ENCODE assay signal across 14 mouse cellular contexts in the genomic region with DNA sequence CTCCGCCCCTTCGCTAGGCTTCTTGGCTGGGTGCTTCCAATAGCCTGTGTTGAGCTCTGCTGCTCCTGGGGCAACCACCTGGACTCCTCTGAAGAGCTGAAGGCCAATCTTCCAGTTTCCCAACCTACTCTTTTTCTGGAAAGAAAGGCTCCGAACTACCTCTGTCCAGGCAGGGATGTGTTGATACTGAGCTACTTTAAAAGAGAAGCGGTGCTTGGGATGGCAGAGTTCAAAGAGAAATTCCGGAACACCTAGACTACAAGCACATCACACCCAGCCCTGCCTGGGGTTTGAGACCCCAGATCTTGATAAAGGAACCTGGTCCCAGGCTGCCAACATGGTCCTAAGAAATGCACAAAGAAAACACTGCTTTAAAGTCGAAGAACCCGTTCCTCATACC.
DNase-seq lines count a peak whose midpoint lies in the region; ATAC-seq and TF ChIP-seq lines count a peak whose summit lies in the region.
"Had no signal": no experiment of that assay in that cellular context is flagged by ENCODE, and none has a peak within 500 bp of the region (broad histone marks: within the 10 kb centered on the region; RNA-seq: fewer than 3 reads in every experiment).

No protein-coding gene starts in this region.

- peaks cover 71% of the 10 kb centered on the region for H3K4me1 ChIP-seq in forebrain, embryonic 10.5 days
- H3K4me1 ChIP-seq in forebrain, embryonic 15.5 days, result peaks cover 43% of the 10 kb centered on the region
- peaks cover 64% of the 10 kb centered on the region for H3K4me1 ChIP-seq in midbrain, embryonic 10.5 days
- H3K4me1 ChIP-seq in midbrain, embryonic 16.5 days (ENCODE audit: control insufficient read depth, insufficient read depth, low read length), result peaks cover 14% of the 10 kb centered on the region
- peaks cover 24% of the 10 kb centered on the region for H3K4me1 ChIP-seq in limb, embryonic 12.5 days (replicated peaks)
- H3K4me1 ChIP-seq in stomach, postnatal 0 days (replicated peaks; ENCODE audit: control insufficient read depth, insufficient read depth), result no peaks in the 10 kb centered on the region

- no peak for TF ChIP-seq CTCF in stomach, postnatal 0 days (IDR thresholded peaks at IDR 0.05; ENCODE audit: low read depth)

- H3K27me3 ChIP-seq in forebrain, embryonic 10.5 days (ENCODE audit: poor library complexity, severe bottlenecking), result peaks cover 93% of the 10 kb centered on the region
- H3K27me3 ChIP-seq in forebrain, embryonic 15.5 days, result peaks cover 58% of the 10 kb centered on the region
- peaks cover 96% of the 10 kb centered on the region for H3K27me3 ChIP-seq in midbrain, embryonic 10.5 days (ENCODE audit: low read depth, poor library complexity, severe bottlenecking)
- peaks cover 41% of the 10 kb centered on the region for H3K27me3 ChIP-seq in midbrain, embryonic 16.5 days (ENCODE audit: control insufficient read depth, insufficient read depth, low read depth, low read length)
- H3K27me3 ChIP-seq in limb, embryonic 12.5 days, result peaks cover 75% of the 10 kb centered on the region
- no peaks in the 10 kb centered on the region for H3K27me3 ChIP-seq in stomach, postnatal 0 days (ENCODE audit: control insufficient read depth, insufficient read depth, low read length)

- H3K9ac ChIP-seq in forebrain, embryonic 15.5 days (replicated peaks), result no peak overlapping the region
- H3K9ac ChIP-seq in midbrain, embryonic 16.5 days (ENCODE audit: low read depth, low read length), result no peak overlapping the region
- H3K9ac ChIP-seq in limb, embryonic 12.5 days (replicated peaks), result no peak overlapping the region
- 0 out of 2 replicates have a peak overlapping the region, but pooled peaks have one; percentile 9 for H3K9ac ChIP-seq in stomach, postnatal 0 days (ENCODE audit: low read length)
- H3K9ac ChIP-seq: hindbrain, embryonic 15.5 days had no signal

- H3K9me3 ChIP-seq in forebrain, embryonic 10.5 days, result no peaks in the 10 kb centered on the region
- no peaks in the 10 kb centered on the region for H3K9me3 ChIP-seq in forebrain, embryonic 15.5 days
- no peaks in the 10 kb centered on the region for H3K9me3 ChIP-seq in midbrain, embryonic 10.5 days (replicated peaks)
- no peaks in the 10 kb centered on the region for H3K9me3 ChIP-seq in midbrain, embryonic 16.5 days (replicated peaks; ENCODE audit: control insufficient read depth, low read length, poor library complexity, severe bottlenecking)
- no peaks in the 10 kb centered on the region for H3K9me3 ChIP-seq in limb, embryonic 12.5 days
- H3K9me3 ChIP-seq in stomach, postnatal 0 days (ENCODE audit: control insufficient read depth, low read length), result no peaks in the 10 kb centered on the region
- H3K9me3 ChIP-seq: hindbrain, embryonic 15.5 days had no signal

- no peaks in the 10 kb centered on the region for H3K36me3 ChIP-seq in forebrain, embryonic 10.5 days (replicated peaks)
- H3K36me3 ChIP-seq in forebrain, embryonic 15.5 days, result no peaks in the 10 kb centered on the region
- no peaks in the 10 kb centered on the region for H3K36me3 ChIP-seq in midbrain, embryonic 10.5 days
- no peaks in the 10 kb centered on the region for H3K36me3 ChIP-seq in midbrain, embryonic 16.5 days (ENCODE audit: control insufficient read depth, insufficient read depth, low read length)
- no peaks in the 10 kb centered on the region for H3K36me3 ChIP-seq in limb, embryonic 12.5 days
- no peaks in the 10 kb centered on the region for H3K36me3 ChIP-seq in stomach, postnatal 0 days (ENCODE audit: control insufficient read depth, insufficient read depth, low read length)
- H3K36me3 ChIP-seq: hindbrain, embryonic 15.5 days had no signal

- H3K4me2 ChIP-seq in forebrain, embryonic 15.5 days (replicated peaks), result no peak overlapping the region; the same call in 1 of the 2 replicates
- no peak overlapping the region for H3K4me2 ChIP-seq in midbrain, embryonic 16.5 days (ENCODE audit: low read length)
- no peak overlapping the region for H3K4me2 ChIP-seq in limb, embryonic 12.5 days
- peak overlapping the region; percentile 41 for H3K4me2 ChIP-seq in stomach, postnatal 0 days (replicated peaks; ENCODE audit: low read depth)
- H3K4me2 ChIP-seq: hindbrain, embryonic 15.5 days had no signal

- H3K4me3 ChIP-seq in forebrain, embryonic 10.5 days, result no peak overlapping the region
- H3K4me3 ChIP-seq in forebrain, embryonic 15.5 days, result no peak overlapping the region
- no peak overlapping the region for H3K4me3 ChIP-seq in midbrain, embryonic 10.5 days
- H3K4me3 ChIP-seq in midbrain, embryonic 16.5 days (ENCODE audit: low read depth, low read length), result no peak overlapping the region
- H3K4me3 ChIP-seq in limb, embryonic 12.5 days (replicated peaks), result no peak overlapping the region
- no peak overlapping the region for H3K4me3 ChIP-seq in stomach, postnatal 0 days (ENCODE audit: low read depth, low read length)
- H3K4me3 ChIP-seq: hindbrain, embryonic 15.5 days had no signal

- TF ChIP-seq EP300 in stomach, postnatal 0 days (optimal IDR thresholded peaks at IDR 0.05), result no peak

- no peak for ATAC-seq in forebrain, embryonic 15.5 days (replicated peaks)
- ATAC-seq in midbrain, embryonic 16.5 days, result no peak
- ATAC-seq in limb, embryonic 12.5 days (ENCODE audit: insufficient number of reproducible peaks, insufficient read depth, low FRiP score, low TSS enrichment, low read depth), result no peak
- ATAC-seq in stomach, postnatal 0 days (ENCODE audit: low FRiP score, low TSS enrichment), result no peak

- WGBS in forebrain, embryonic 10.5 days, result 5% methylated on average over 7 of the region's 7 CpGs
- 31% methylated on average over 7 of the region's 7 CpGs for WGBS in forebrain, embryonic 15.5 days
- WGBS in midbrain, embryonic 10.5 days, result 4% methylated on average over 7 of the region's 7 CpGs
- WGBS in midbrain, embryonic 16.5 days, result 11% methylated on average over 7 of the region's 7 CpGs
- WGBS in limb, embryonic 12.5 days, result 16% methylated on average over 7 of the region's 7 CpGs
- WGBS in stomach, postnatal 0 days, result 50% methylated on average over 7 of the region's 7 CpGs

- peak; percentile 27 for DNase-seq in forebrain, embryonic 10.5 days (ENCODE audit: extremely low spot score, low spot score)
- DNase-seq in midbrain, embryonic 10.5 days (ENCODE audit: low spot score), result peak; percentile 32
- DNase-seq in stomach, postnatal 0 days (ENCODE audit: low spot score), result peak; percentile 35
- no peak for DNase-seq in kidney, adult 11 months
- no peak for DNase-seq in frontal cortex, adult 2 months (ENCODE audit: extremely low spot score in 1 of 2, low spot score in 1 of 2)
- DNase-seq: cerebellum, adult 2 months; gastrocnemius, postnatal 10 days; kidney, adult 9 months; lung, postnatal 10 days; thymus, adult 2 months had no signal

- no peak overlapping the region for H3K27ac ChIP-seq in forebrain, embryonic 10.5 days
- no peak overlapping the region for H3K27ac ChIP-seq in forebrain, embryonic 15.5 days (replicated peaks)
- no peak overlapping the region for H3K27ac ChIP-seq in midbrain, embryonic 10.5 days (replicated peaks)
- H3K27ac ChIP-seq in midbrain, embryonic 16.5 days (ENCODE audit: low read length), result no peak overlapping the region
- H3K27ac ChIP-seq in limb, embryonic 12.5 days, result 0 out of 2 replicates have a peak overlapping the region, but pooled peaks have one; percentile 7
- H3K27ac ChIP-seq in stomach, postnatal 0 days (replicated peaks), result peak overlapping the region; percentile 61
- H3K27ac ChIP-seq: hindbrain, embryonic 15.5 days had no signal

Comparison
In these comparisons a context has a peak if more than half of its experiments do, and no peak if none do; other contexts are left out.
1. DNase-seq: peak in forebrain, embryonic 10.5 days (single experiment), midbrain, embryonic 10.5 days (single experiment) and stomach, postnatal 0 days (single experiment); none in kidney, adult 11 months (single experiment) and frontal cortex, adult 2 months (0 of 2).
2. H3K27ac ChIP-seq: peak in limb, embryonic 12.5 days (single experiment) and stomach, postnatal 0 days (single experiment); none in forebrain, embryonic 10.5 days (single experiment), forebrain, embryonic 15.5 days (single experiment), midbrain, embryonic 10.5 days (single experiment) and midbrain, embryonic 16.5 days (single experiment).